Mouse (Mus musculus): Measurements from ENCODE around the gene Cfap77. TPM values are rescaled to one million over a fixed set of nuclear protein-coding genes. Genes with fewer than 3 reads are reported as not detected.
A peak's percentile ranks its signal among the peaks of the same experiment; 100 is the strongest.

Cfap77 gene
- total RNA-seq, 2 experiments from 2014 or later = 1.2 to 1.6 TPM

DNA sequence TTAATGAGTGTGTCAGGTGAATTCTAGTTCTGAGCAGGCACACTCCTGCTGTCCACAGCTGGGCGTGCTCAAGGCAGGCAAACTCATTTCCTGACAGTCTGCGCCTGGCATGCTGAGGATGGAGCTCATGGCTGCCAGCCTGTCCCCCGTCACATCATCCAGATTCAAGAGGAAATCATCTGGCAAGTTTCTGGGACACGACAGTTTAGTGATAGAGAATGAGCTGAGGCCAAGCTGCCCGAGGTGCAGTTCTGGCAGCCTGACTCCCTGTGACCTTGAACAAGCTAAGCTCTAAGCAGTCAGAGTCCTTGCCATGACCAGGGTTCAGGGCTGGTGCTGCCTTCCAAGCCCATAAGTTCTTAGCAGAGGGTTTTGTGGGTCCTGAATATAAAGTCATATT, 56.6 kb downstream of the Cfap77 start:
- no peak for DNase-seq (ENCODE audit: low spot score in 2 of 2)

DNA sequence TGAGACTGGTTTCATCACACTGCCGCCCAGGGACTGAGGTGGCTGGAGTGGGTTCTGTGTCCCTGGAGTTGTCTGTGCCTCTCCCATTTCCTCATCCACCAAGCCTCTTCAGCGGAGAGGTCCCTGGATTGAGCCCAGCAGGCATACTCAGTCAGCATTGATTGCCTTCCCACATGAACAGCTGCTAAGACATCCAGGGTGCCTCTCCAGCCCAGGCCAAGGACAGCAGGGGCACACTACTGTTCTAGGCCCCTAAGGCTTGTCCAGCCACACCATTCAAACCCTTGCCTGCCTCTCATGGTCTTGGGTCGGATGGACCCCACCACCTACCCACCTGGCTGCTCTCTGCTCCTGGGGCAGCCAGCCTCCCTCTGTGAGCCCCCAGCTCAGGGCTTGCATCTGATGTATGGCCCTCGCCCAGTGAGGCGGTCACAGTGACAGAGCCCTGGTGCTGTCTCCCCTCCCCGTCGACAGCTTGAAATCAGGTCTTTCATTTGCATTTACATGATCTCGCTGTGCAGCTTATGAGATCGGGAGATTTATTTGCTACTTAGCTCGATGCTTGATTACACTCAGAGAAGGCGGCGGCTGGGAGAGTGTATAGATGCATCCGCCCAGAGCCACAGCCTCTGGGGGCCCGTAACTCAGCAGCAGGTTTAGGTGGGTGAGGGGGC, 57.6 kb downstream of the Cfap77 start:
- DNase-seq (ENCODE audit: low spot score in 2 of 2) = no peak

DNA sequence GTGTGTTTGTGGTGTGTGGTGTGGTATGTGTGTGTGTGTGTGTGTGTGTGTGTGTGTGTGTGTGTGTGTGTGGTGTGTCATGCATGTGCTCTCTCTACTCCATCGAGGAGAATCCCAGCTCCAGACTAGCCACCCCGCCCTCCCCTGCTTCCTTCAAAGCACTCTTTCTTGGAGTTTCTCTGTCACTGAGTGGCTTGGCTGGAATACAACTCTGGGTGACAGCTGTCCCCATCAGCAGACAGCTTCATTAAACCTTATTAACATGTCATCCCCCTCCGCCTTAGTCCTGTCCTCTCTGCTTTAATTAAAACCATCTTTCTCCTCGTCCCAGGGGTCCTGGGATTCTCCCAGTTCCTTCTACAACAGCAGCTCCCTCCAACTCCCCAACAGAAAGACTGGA, 59.4 kb downstream of the Cfap77 start:
- DNase-seq (ENCODE audit: low spot score in 2 of 2) = no peak

DNA sequence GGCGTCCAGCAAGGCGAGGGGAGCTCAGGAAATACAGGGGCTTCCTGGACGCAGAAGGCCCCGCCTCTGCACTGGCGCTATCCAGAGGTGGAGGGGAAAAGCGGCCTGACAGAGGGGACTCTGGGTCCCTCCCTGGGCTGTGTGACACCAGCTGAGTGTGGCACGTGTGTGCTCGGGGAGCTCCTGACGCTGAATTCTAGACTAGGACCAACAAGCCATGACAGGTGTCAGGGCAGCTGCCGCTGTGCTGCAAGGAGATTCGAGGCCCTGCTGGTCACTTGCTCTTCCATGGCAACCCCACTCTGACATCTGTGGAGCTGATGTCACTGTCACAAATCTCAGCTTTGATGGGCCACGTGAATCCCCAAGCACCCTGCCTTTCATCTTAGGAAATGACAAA, 60.9 kb downstream of the Cfap77 start:
- DNase-seq (ENCODE audit: low spot score in 2 of 2) = no peak

GRCm38 (mm10) chr2:28988781-28989180, 66.1 kb downstream of the Cfap77 start:
- no peak for DNase-seq (ENCODE audit: low spot score in 2 of 2)

DNA sequence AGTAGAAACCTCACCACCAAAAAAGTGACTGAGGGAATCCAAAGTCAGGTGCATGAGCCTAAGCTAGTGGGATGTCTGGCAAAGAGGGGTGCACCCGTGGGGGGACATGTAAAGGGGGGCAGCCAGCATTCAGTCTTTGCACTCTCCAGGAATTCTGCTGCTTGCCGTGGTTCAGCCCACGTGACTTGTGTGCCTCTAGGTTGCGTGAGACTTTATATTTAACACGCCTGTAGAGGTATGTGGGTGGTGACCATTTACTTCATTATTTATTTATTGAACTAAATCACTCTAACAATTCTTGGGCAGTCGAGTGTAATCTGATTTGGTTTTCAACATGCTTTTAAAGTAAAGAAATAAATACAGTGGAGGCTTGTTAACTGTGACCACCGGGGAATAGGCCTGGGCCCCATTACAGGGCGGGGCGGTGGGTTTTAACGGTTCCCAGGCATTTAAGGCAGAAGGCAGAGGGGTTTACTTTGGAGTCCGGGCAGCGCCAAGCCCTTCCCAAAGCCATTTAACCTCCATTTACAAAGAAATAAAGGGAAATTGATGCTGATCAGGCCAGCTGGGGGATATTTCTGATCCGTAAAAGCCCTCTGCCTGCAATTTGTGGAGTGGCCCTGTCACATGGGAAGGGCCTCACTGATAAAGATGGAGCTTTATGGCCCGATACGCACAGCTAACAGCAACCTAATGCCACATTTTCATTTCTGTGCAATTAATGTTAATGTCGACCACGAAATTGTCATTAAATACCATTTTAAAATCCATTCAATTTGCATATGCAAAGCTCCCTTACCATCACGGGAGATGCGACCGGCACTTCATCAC, 74.6 kb downstream of the Cfap77 start:
- DNase-seq (ENCODE audit: low spot score in 2 of 2) = no peak

DNA sequence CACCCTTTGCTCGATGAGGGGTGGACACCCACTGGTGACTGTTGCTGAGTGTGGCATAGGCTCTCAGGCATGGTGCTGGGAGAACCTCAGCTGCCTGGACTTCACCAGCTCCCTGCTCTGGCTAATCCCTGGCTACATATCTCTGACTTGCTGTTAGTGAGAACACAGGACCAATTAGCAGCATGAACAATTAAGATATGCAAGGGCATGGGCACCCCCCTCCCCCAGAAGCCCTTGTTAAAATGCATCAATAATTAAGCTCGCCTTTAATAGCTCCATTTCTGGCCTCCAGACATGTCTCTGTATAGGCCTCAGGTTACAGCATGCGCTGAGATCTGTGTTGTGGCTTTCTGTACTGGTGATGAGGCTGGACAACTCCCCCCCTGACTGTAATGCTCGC, 76.4 kb downstream of the Cfap77 start:
- DNase-seq (ENCODE audit: low spot score in 2 of 2) = no peak

DNA sequence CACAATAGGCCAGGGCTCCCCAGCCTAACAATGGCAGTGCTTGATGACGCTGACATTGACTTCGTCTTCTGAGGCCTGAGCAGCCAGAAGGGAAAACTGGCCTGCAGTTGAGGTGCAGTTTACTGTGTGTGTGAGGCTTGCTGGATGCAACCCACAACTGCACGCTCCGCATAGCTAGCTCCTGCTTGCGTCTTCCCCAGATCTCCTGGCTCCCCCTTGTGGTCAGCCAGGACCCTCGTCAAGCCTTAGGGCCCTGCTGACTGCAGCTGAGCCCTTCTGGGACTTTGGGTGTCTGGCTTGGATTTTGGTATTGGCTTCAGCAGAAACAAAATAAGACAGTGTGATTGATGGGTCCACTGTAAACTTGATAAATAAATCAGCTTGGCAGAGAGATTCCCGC, 78.2 kb downstream of the Cfap77 start:
- DNase-seq (ENCODE audit: low spot score in 2 of 2) = peak; percentile 20 to 58

DNA sequence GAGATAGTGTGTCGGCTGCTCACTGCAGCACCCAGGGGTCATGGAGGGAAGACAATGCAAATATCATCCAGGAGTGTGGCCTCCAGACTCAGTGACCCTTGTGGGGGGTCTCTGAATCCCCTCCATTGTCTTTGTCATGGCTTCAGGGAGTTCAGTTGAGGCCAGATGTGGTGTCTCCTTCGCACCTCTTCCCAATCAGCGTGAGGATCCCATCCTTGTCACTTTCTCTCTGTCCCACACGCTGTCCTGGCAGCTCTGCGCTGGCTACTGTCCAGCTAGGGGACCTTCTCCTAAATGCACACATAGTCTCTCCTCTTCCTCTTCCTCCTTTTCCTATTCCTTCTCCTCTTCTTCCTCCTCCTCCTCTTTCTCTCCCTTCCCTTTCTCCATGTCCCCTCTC, 79.3 kb downstream of the Cfap77 start:
- DNase-seq (ENCODE audit: low spot score in 2 of 2) = no peak

- no peak for DNase-seq (ENCODE audit: low spot score in 2 of 2)
These were observed 80.3 kb downstream of the Cfap77 start for GRCm38 (mm10) chr2:28974520-28974919.

GRCm38 (mm10) chr2:28973832-28974450, 80.9 kb downstream of the Cfap77 start:
- no peak for DNase-seq (ENCODE audit: low spot score in 2 of 2)

GRCm38 (mm10) chr2:28970424-28970823, 84.4 kb downstream of the Cfap77 start:
- no peak for DNase-seq (ENCODE audit: low spot score in 2 of 2)

DNA sequence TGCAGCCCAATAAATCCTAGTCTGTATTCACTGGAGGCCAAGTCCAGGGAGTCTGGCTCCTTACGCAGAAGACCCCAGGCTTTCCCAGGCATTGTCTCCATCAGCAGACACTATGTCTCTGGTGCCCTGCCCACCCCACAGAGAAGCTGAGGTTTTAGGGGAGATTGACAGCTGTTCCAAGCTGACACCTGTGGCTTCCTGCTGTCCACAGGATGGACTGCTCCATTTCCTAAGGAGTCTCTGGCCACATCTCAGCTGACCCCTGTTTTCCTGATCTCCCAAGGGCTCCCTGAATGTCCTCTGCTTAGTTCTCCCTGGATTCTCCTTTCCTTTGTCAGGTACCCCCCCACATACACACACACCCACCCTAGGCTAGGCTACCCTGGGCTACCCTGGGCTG, 86.6 kb downstream of the Cfap77 start:
- DNase-seq (ENCODE audit: low spot score in 2 of 2) = no peak

- no peak for DNase-seq (ENCODE audit: low spot score in 2 of 2)
These were observed 88.6 kb downstream of the Cfap77 start for GRCm38 (mm10) chr2:28966151-28966795.

DNA sequence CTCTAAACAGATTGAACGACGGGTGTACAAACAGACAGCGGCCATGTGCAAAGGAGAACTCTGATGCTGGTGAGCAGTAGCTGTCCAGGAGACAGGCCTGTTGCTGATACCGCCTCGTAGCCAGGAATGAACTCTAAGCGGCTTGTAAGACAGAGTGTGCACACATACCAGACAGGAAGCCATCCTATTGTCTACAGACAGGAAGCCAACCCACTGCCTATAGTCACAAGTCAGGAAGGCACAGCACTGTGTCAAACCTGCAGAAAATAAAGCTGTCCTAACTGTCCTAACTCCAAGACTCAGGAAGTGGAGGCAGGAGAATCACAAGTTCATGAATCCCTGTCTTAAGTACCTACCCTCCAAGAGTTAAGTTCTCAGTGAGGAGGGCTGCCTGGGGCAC, 91.3 kb downstream of the Cfap77 start:
- no peak for DNase-seq (ENCODE audit: low spot score in 2 of 2)

DNA sequence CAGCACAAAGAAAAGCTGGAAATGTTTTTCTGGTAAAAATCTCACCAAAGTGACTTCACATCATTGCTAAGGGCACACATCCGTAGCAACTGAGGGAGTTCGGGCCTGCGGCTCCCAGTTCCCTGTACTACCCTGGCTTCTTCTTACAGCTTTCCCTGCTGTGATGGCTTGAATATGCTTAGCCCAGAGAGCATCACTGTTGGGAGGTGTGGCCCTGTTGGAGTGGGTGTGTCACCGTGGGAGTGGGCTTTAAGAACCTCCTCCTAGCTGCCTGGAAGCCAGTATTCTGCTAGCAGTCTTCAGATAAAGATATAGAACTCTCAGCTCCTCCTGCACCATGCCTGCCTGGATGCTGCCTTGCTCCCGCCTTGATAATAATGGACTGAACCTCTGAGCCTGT, 93.2 kb downstream of the Cfap77 start:
- no peak for DNase-seq (ENCODE audit: low spot score in 2 of 2)

- DNase-seq (ENCODE audit: low spot score in 2 of 2) = no peak
These were observed 93.8 kb downstream of the Cfap77 start for GRCm38 (mm10) chr2:28961024-28961585.

GRCm38 (mm10) chr2:28956874-28957273, 98.0 kb downstream of the Cfap77 start:
- no peak for DNase-seq (ENCODE audit: low spot score in 2 of 2)

- no peak for DNase-seq (ENCODE audit: low spot score in 2 of 2)
These were observed 100.3 kb downstream of the Cfap77 start for GRCm38 (mm10) chr2:28954595-28954994.

DNA sequence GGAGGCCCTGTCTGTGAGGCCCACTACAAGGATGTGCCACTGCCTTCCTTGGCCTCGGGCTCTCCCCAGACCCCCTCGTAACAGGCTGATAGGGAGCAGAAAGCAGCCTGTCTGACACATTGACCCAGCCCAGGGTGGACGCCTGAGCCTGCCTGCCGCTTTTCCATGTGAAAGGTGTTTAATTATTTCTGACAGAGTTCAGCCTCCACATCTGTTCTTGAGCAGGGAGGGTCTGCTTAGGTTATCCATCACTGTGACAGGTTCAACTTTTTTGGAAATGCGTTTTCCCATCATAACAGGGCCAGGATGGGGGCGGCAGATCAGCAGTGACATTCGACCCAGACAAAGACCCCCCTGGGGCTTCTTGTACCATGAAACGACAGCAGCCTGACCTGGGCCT, 101.9 kb downstream of the Cfap77 start:
- no peak for DNase-seq (ENCODE audit: low spot score in 2 of 2)

GRCm38 (mm10) chr2:28946312-28946711, 108.6 kb downstream of the Cfap77 start:
- no peak for DNase-seq (ENCODE audit: low spot score in 2 of 2)

- DNase-seq (ENCODE audit: low spot score in 2 of 2) = no peak
These were observed 109.5 kb downstream of the Cfap77 start for GRCm38 (mm10) chr2:28945388-28945787.

Data from layer of hippocampus, adult 18-20 months (tissue).